Mouse (Mus musculus): ENCODE data around the gene Arhgap27. TPM values are rescaled to one million over a fixed set of nuclear protein-coding genes. Genes with fewer than 3 reads are reported as not detected.

Gene Arhgap27
- polyA plus RNA-seq, 1 experiment from 2014 or later, result 4.6 TPM

DNA sequence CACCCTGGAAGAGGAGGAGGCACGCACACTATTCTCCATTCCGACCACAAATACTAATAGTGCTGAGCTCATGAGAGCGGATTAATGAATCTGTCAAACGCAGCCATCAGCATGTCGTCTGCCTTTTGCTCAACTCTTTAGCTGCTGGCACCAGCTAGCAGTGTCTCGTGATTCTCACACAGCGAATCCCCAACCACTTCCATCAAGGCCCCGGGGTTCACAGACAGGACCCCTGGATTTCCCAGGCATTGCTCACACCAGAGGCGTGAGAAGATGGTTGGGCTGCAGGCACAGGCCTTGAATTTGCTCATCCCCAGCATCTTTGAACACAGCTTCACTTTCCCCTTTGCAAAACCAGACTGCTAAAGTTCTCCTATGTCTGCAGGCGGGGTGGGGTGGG is 78.2 kb downstream of the Arhgap27 start:
- Histone ChIP-seq H3K9ac (no peak overlapping the region), H3K4me1 (replicated peaks) (no peaks in the 10 kb centered on the region), H3K36me3 (no peaks in the 10 kb centered on the region), H3K4me3 (no peak overlapping the region), H3K4me2 (no peak overlapping the region), H3K27me3 (no peaks in the 10 kb centered on the region), H3K9me3 (no peaks in the 10 kb centered on the region), H3K27ac (replicated peaks) (no peak overlapping the region)
- no peak for ATAC-seq (ENCODE audit: low FRiP score, low read depth)
- 80% methylated on average over 10 of the region's 10 CpGs for WGBS

DNA sequence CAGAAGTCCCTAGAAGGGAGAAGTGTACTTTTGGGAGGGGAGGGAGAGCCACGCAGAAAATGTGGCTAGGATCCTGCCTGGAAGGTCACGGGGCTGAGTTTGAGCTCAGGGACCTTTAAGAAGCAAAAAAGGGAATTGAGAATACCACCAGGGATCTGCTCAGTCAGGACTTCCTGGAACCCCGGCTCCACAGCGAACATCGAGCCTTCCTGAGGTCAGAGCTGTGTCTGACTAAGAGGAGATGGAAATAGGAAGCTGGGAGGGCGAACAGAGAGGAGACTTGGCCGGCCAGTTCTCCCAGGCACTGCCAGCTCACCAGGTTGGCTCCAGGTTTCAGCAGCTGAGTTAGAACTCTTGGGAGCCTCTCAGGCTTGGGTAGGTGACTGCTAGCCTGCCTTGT is 81.7 kb downstream of the Arhgap27 start:
- H3K27ac ChIP-seq (replicated peaks), result no peak overlapping the region
- no peaks in the 10 kb centered on the region for H3K9me3 ChIP-seq
- no peak for ATAC-seq (ENCODE audit: low FRiP score, low read depth)
- no peak overlapping the region for H3K4me3 ChIP-seq
- H3K36me3 ChIP-seq, result no peaks in the 10 kb centered on the region
- no peaks in the 10 kb centered on the region for H3K27me3 ChIP-seq
- no peak overlapping the region for H3K9ac ChIP-seq
- H3K4me1 ChIP-seq (replicated peaks), result no peaks in the 10 kb centered on the region
- H3K4me2 ChIP-seq, result no peak overlapping the region
- WGBS, result 85% methylated on average over 7 of the region's 7 CpGs

Other genes with a start within 250 kb of the Arhgap27 start
- gene Hexim1, start 247.5 kb downstream of the Arhgap27 start, polyA plus RNA-seq (2015; fragmentation: Nextera tagmentation; extraction: Ambion mirVana), result 3.7 and 3.9 TPM in 2 replicates
- 23.5 and 28.4 TPM in 2 replicates for gene Hexim2, start 231.3 kb downstream of the Arhgap27 start, polyA plus RNA-seq (2015; fragmentation: Nextera tagmentation; extraction: Ambion mirVana)
- gene Fmnl1, start 192.6 kb downstream of the Arhgap27 start, polyA plus RNA-seq (2015; fragmentation: Nextera tagmentation; extraction: Ambion mirVana), result 7.0 and 7.8 TPM in 2 replicates
- gene 1700023F06Rik, start 155.1 kb downstream of the Arhgap27 start, polyA plus RNA-seq (2015; fragmentation: Nextera tagmentation; extraction: Ambion mirVana), result 2.3 and 2.6 TPM in 2 replicates
- 0.99 and 1.4 TPM in 2 replicates for gene Spata32, start 145.3 kb downstream of the Arhgap27 start, polyA plus RNA-seq (2015; fragmentation: Nextera tagmentation; extraction: Ambion mirVana)
- 3.3 and 4.8 TPM in 2 replicates for gene Map3k14, start 96.2 kb downstream of the Arhgap27 start, polyA plus RNA-seq (2015; fragmentation: Nextera tagmentation; extraction: Ambion mirVana)
- gene Plekhm1, start 49.0 kb upstream of the Arhgap27 start, polyA plus RNA-seq (2015; fragmentation: Nextera tagmentation; extraction: Ambion mirVana), result 9.8 and 10.0 TPM in 2 replicates
- gene Lrrc37a, start 140.9 kb upstream of the Arhgap27 start, polyA plus RNA-seq (2015; fragmentation: Nextera tagmentation; extraction: Ambion mirVana), result not detected in 2 replicates